Mouse (Mus musculus) bone marrow macrophage, adult 2 months (primary cell): ENCODE data around the gene Actl6b.

Experiments
- CTCF ChIP-seq: IDR thresholded peaks from 2 replicates; pipeline ENCODE4 v1.5.1; 2012; ENCODE audit warnings: low read depth, mild to moderate bottlenecking, low read length, moderate library complexity
- POLR2A ChIP-seq: IDR thresholded peaks from 2 replicates; pipeline ENCODE4 v1.6.1; 2012; ENCODE audit warnings: mild to moderate bottlenecking, low read depth, low read length, borderline replicate concordance

DNA sequence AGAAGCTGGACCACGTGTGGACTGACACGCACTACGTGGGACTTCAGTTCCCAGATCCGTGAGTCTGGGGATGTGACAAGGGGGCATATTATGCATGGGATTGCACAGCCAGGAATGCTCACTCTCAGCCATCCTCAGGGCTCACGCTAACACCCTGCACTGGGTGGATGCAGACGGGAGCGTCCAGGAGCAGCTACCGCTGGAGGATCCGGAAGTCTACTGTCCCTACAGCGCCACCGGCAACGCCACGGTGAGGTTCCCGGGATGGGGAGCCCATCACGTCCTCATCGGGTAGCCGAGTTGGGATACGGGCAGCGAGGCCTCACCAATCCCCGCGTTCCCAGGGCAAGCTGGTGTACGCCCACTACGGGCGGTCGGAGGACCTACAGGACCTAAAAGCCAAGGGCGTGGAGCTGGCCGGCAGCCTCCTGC, 21.2 kb downstream of the Actl6b start:
- TF ChIP-seq CTCF = no peak
- no peak for TF ChIP-seq POLR2A
